Mouse (Mus musculus) frontal cortex, postnatal 36 days (tissue): Measurements from ENCODE around the gene Npas1.

Experiments
- DNase-seq, 2 experiments: peaks; one replicate each; pipeline ENCODE4 v3.0.0; 2022; ENCODE audit warnings: low spot score in 2 of 2

The Npas1 gene

DNA sequence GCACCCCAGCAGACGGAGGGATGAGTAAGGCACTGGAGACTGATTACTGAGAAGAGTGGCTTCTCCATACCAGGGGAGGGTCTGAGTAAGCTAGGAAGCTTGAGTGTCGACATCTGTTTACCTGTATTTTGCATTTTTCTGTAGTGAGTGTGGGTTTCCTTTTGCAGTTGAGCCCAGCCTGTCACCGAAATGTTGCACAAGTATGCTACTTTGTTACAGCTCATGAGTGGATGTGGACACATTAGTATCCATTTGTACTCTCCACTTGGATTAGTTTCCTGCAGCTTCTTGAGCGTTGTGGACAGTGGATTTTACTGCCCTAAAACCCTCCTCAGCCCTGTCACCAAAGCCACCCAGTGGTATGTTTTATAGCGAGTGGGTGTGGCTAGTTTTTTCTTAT, 58.8 kb downstream of the Npas1 start:
- DNase-seq = no peak

DNA sequence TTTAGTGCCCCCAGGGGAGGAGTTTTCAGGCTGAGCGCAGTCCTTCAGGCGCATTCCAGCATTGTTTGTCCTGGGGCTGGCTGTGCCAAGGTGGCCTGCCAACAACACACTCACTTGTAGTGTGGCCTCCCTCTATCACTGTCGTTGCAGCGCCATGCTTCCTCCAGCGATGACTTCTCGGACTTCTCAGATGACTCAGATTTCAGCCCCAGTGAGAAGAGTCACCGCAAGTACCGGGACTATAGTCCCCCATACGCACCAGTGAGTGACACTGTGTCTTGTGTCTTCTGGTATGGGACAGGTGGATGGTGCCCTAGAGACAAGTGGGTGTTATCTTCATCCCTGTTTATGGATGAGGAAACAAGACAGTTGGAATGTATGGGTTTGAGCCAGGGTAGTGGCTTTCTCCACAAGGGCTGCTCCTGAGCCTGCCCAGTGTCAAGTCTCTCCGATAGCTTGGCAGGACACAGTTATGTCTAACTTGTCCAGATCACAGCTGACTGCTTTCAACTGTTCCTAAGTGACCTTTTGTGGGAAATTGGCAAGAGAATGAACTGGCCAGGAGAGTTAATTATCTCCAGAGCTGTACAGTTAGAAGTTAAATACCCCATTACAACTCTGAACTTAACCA, 60.3 kb downstream of the Npas1 start:
- no peak for DNase-seq

DNA sequence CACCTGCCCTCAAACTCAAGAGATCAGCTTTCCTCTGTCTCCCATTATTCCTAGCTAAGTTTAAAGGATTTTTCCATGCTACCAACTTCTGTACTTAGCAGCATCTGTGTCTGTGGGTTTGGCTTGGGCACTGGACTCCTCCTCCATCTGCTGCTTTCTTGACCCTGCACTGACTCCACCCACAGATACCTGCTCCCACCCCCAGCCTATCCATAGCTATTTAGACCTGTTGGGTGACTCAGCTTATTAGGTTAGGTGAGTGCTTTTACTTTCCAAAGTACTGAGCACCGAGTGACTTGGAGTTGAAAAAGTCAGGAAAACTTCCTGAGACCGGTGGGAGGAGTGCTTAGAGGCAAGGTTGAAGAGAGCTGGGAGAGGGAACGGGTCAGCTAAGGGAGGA, 62.1 kb downstream of the Npas1 start:
- DNase-seq = no peak

DNA sequence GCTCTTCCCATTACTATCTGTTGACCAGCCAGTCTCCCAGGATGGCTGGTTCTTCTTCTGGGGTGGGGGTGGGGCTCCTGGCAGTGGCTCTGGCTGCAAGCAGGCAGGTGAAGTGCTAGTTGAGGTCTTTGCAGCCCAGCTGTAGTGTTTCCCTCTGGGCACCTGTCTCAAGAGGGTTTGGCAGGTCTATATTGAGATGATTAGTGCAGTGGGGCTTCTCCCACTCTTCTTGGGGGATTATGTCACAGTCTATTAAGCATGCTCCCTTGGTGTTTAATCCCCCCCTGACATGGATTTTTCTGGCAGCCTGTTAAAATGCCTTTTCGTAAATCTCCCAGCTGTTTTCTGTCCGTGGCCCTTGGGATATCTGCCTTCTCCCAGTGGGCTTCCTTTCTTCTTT, 64.6 kb downstream of the Npas1 start:
- no peak for DNase-seq

DNA sequence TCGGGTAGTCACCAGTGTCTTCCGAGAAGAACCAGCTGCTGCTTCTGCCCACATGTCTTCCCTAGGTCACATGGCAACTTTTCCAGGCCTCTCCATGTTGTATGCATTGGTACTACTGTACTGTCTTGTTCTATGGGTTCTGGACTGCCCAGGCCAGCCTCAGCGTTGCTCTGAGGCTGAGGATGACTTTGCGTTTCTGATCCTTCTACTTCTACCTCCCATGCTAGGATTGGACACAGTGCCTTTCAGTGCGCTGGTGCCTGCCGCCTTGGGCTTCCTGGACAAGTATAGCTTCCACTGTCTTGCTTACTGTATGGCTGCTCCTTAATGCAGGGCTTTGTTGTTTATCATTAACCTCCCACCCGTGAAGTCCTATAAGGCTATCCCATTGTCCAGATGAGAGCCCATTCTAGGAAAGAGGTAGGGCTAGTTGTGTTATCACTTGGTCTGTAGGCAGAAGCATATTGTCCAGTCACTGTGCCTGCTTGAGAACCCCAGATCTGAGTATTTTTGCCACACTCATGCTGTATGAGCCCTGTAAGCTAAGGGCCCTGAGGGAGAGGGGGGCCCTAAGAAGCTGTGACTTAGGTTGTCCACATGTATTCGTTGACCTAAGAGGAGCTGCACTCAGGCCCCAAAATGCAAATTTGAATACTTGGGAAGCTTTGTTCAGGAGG, 65.2 kb downstream of the Npas1 start:
- DNase-seq = no peak

DNA sequence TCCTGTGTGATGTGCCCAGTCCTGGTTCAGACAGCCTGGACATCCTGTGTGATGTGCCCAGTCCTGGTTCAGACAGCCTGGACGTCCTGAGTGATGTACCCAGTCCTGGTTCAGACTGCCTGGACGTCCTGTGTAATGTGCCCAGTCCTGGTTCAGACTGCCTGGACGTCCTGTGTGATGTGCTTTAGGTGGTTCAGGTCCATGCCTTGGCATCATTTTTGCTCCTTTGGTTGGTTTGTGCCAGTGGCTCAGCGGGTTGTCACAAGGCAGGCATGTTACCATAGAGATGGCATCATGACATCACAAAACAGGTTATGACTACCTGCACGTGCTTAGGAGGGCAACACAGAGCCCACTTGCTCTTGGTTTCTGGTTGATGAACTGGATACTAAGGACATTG, 66.4 kb downstream of the Npas1 start:
- no peak for DNase-seq

DNA sequence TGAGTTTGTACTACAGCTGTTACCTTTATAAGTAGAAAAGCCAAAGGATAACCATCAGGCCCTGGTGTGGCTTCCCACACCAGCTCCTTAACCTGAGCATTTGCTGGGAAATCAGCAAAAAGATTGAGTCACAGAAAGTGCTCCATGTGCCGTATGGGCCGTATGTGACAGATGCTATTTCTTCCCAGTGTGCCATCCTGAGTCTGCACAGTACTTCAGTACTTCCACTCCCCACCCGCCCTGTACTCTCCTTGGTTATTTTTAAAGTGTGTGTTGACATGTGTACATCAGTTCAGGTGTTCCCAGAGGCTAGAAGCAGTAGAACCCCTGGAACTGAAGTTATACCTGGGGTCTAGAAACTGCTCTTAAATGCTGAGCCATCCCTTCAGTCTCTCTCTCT, 70.5 kb downstream of the Npas1 start:
- DNase-seq = no peak
